Mouse (Mus musculus): ENCODE measurements around the gene Kcnq1.

The Kcnq1 gene

DNA sequence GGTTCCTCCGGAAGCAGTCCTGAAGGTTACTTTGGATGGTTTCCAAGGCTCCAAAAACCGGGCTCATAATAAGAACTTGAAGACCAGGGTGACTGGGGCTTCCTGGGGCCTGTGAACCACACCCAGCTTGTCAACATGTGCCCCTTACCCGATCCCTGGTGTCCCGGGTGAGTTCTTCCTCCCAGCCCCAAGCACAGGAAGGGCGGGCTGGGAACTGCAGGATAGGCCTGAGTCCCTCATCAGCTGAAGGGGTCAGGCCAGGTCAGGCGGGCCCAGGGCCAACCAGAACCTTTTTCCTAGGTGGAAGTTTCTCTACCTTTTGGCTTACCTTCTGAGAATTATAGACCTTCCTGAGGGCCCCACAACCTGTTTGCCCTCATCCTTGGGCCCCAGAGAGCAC lies 306.4 kb downstream of the Kcnq1 start:
- peak; percentile 25 for DNase-seq (ENCODE audit: low read depth, low spot score)

GRCm38 (mm10) chr7:143415070-143415469 lies 308.9 kb downstream of the Kcnq1 start:
- DNase-seq (ENCODE audit: low read depth, low spot score): no peak

GRCm38 (mm10) chr7:143416406-143416805 lies 310.2 kb downstream of the Kcnq1 start:
- DNase-seq (ENCODE audit: low read depth, low spot score): peak; percentile 85

DNA sequence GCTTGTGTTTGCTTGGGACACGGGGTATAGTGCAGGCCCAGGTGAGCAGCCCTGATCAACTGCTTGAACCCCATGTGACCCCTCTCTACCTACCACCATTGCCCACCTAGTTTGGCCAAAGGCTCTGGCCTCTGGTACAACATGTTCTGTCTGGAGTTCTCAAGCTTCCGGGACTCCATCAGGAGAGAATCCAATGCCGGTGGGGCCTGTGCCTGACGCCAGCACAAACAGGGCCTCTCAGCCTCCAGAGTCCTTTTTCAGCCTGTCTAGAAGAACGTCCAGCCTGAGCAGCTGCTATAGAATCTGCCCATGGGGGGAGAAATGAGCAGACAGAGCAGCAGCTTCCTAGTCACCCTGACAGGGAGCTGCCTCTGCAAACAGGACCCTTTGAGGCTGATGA lies 311.7 kb downstream of the Kcnq1 start:
- peak; percentile 33 for DNase-seq (ENCODE audit: low read depth, low spot score)

DNA sequence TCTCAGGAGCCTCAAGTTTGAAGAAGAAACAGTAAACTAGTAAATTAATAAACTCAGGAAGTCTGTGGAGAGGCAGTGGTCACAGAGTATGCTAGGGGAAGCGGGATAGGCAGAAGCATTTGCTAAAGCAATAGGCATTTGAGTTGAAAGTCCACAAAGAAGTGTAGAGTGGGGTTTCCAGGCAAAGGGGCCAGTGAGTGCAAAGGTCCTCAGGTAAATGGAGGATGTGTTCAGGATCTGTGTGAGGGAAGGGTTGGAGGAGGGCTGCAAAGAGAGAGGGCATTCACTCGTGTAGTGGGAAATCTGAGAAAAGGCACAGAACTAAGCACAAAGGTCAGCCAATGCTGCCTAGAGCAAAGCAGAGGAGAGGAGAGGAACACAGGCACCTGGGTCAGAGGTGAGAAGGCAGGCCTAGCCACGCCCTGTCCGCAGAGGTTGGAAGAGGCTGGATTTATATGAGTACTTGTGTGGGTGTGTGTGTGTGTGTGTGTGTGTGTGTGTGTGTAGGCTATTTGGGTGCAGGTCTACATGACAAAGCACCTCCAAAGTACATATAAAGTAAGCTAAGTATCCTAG lies 313.5 kb downstream of the Kcnq1 start:
- DNase-seq (ENCODE audit: low read depth, low spot score): no peak

DNA sequence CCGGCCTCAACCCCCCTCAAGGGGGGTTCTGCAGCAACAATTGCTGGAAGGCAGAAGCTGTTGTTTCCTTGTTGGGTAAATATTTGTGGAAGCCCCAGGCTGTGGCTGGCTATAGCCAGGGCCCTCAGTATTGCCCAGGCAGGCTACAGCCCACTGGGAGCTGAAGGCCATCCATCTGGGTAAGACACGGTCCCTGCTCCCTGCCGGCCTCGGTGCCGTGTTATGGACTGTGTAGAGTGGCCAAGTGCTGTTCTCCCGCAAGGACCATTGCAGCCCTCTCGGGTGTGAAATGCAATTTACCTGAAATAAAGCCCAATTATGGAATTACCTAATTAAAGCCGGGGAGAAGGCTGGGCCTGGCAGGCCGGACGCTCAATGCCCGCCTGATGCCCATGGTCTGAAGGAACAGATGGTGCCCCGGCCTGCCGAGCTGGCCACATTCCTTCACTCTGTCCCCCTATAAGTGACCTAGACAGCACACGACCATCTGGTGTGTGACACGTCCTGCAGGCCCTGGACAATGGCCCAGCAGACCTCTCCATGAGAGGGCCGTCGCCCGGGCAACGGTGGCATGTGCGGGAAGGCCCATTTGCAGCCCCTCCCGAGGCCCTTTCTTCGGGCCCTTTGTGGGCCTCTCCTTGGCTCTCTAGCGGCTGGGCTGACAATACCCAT lies 322.1 kb downstream of the Kcnq1 start:
- DNase-seq (ENCODE audit: low read depth, low spot score): no peak

DNA sequence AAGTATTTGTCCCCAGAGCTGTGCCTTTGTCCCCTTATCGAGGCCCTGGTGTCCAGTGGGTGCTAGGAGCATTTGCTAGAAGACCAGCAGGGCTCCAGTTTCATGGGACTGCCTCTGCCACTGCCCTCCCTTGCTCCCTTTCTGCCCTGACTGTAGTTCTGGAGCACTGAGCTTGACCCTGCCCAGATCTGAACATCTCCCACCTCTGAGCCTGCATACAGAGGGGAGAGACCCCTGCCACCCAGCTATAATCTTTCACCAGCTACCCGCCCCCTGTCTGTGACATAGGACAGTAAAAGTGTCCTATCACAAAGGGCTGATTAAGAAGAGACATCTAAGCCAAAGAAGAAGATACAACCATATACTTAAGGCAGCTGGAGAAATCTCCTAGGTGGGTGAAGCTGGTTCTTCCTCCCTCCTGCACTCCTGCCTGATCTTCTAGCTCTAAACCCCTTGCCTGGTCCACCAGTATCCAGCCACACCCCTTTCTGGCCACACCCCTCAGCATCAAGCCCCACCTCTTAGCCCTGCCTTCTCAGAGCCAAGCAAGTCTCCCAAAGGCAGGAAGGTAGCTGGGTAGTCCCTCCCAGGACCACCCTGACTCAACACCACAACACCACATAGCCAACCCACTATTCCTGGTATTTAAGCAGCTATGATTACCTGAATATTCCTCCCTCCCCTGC lies 322.8 kb downstream of the Kcnq1 start:
- DNase-seq (ENCODE audit: low read depth, low spot score): no peak

- peak; percentile 30 for DNase-seq (ENCODE audit: low read depth, low spot score)
Measured at GRCm38 (mm10) chr7:143432631-143433030, 326.5 kb downstream of the Kcnq1 start.

- peak; percentile 83 for DNase-seq (ENCODE audit: low read depth, low spot score)
Measured at GRCm38 (mm10) chr7:143433331-143433730, 327.2 kb downstream of the Kcnq1 start.

- no peak for DNase-seq (ENCODE audit: low read depth, low spot score)
Measured at GRCm38 (mm10) chr7:143437231-143437893, 331.2 kb downstream of the Kcnq1 start.

- DNase-seq (ENCODE audit: low read depth, low spot score): no peak
Measured at GRCm38 (mm10) chr7:143437894-143438581, 331.9 kb downstream of the Kcnq1 start.

DNA sequence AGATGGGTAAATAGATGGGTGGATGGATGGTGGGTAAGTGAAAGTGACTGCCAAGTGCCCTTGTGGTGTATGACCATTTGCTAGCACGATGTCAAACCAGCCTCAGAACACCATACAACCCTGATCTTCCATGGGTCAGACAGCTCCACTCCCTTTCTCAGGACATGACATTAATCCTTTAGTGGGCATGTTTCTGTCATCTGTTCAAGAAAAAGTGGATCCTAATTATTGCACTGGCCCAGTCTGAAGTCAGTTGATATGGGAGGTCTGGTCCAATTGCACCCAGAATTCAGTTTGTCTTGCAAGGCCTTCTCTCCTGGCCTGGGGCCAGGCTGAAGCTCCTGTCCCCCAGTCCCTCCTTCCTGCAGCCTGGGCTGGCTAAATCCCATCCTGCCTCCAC lies 332.8 kb downstream of the Kcnq1 start:
- DNase-seq (ENCODE audit: low read depth, low spot score): no peak

- no peak for DNase-seq (ENCODE audit: low read depth, low spot score)
Measured at GRCm38 (mm10) chr7:143444580-143444954, 338.4 kb downstream of the Kcnq1 start.

DNA sequence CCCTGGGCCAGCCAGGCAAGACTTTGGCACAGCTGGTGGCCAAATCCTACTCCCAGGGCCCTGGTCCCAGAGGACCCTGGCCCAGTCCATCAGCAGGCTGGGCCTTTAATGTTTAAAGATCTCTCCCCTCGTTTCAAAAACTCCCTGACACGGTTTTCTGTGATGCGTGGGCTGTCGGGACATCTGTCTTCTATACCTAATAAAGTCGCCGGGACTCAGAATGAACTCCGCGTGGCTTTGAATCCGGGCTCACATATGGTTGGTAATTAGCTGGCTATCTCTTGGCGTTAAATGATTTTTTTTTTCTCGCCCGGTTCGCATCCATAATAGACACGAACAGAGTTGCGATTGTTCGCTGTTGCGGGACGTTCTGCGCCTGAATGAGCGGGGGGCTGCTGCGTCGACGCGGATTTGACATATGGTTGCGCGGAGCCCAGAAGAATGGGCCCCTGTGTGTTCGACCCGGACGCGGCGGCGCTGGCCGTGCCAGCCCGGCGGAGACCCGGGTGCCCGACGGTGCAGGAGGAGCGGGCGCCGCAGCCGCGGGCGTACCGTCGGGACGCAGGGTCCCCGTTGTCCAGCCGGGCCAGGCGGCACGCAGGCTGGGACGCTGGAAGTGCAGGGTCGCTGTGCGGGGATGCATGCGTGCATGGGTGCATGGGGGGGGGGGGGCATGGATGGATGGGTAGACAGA lies 338.9 kb downstream of the Kcnq1 start:
- DNase-seq (ENCODE audit: low read depth, low spot score): no peak

DNA sequence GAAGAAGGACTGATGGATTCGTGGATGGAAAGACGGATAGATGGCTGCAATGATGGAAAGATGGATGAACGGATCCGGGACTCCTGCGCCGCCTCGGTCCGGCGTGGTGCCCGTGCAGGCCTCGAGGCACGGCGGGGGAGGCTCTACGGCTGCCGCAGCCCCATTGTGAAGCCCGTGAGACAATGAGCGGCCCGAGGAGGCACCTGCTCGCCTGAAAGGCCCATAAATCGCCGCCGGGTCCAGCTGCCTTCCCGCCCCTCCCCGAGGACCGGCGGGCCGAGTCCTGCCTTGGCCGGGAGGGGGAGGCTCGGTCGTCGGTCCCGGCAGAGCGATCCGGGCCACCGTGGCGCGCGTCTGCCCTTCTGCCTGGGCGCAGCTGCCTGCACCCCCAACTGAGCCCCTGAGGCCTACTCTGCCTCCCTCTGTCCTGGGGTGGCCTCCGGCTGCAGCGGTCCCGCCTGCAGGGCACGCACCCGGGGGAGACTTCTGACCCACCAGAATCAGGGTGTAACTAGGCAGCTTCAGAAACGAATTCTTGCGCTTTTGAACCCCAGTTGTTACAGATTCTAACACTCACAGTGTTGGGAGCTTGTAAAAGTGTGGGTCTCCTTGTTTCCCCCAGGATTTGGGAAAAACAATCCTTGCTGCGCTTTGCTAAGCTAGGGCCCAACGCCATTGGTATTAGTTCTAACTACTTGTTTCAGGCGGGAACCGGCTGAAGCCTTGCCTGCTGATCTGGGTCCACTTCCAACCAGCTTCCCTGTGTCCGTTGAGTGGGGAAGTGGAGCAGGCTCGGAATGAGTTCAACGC lies 339.7 kb downstream of the Kcnq1 start:
- DNase-seq (ENCODE audit: low read depth, low spot score): no peak

GRCm38 (mm10) chr7:143447130-143447529 lies 341.0 kb downstream of the Kcnq1 start:
- peak; percentile 31 for DNase-seq (ENCODE audit: low read depth, low spot score)

DNA sequence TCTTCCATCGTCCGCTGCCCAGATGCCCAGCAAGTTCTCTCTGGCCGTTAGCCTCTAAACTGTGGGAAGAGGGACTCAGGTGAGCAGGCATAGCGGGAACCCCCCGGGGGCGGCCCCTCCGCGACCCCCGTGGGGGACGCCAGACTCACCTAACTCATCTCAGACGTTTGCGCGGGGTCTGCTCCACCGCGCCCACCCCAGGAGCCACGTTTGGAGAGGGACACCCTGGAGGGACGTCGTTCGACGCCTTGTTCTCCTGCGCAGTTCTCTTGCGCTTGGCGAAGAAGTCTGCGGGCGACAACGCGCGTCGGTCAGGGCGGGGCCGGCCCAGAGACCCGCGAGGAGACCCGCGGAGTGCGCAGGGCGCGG lies 352.8 kb downstream of the Kcnq1 start:
- DNase-seq (ENCODE audit: low read depth, low spot score): no peak

- DNase-seq (ENCODE audit: low read depth, low spot score): no peak
Measured at GRCm38 (mm10) chr7:143459332-143460211, 353.4 kb downstream of the Kcnq1 start.

- no peak for DNase-seq (ENCODE audit: low read depth, low spot score)
Measured at GRCm38 (mm10) chr7:143460217-143460834, 354.2 kb downstream of the Kcnq1 start.
